Mouse (Mus musculus): Measurements from ENCODE around the gene Hpse2. TPM values are rescaled to one million over a fixed set of nuclear protein-coding genes. Genes with fewer than 3 reads are reported as not detected.
A peak's percentile ranks its signal among the peaks of the same experiment; 100 is the strongest.

Hpse2 gene
- polyA plus RNA-seq, 1 experiment from 2014 or later, result 2.0 TPM

DNA sequence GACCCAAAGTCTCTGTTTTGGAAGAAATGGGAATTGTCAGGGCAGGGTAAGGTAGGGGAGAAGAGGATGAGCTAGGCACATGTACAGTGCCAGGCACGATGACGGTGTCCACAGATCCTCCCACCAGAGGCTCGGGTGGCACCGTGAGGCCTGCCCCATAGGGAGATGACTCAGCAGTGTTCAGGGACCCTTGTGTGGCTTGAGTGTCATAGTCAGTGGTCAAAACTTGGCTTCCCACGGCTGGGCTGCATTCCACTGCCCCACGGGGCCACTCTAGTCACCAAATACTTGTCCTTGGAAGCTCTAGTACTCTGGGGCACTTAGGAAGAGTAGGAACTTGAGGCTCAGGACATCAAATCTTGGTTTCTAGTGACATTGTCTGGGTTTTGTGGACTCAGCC is 631.5 kb downstream of the Hpse2 start:
- DNase-seq (ENCODE audit: low spot score) (no peak), ATAC-seq (ENCODE audit: insufficient read depth, low FRiP score, low TSS enrichment) (no peak)
- Histone ChIP-seq H3K4me2 (ENCODE audit: low read depth) (no peak overlapping the region), H3K9me3 (ENCODE audit: control insufficient read depth, low read length) (no peaks in the 10 kb centered on the region), H3K36me3 (ENCODE audit: control insufficient read depth, insufficient read depth, low read length) (no peaks in the 10 kb centered on the region), H3K4me1 (ENCODE audit: control insufficient read depth, insufficient read depth, low read length) (peaks cover 13% of the 10 kb centered on the region), H3K27me3 (ENCODE audit: control insufficient read depth, insufficient read depth, low read length) (no peaks in the 10 kb centered on the region), H3K9ac (ENCODE audit: low read length) (no peak overlapping the region), H3K4me3 (ENCODE audit: low read depth, low read length) (no peak overlapping the region), H3K27ac (ENCODE audit: low read depth, low read length) (no peak overlapping the region)
- WGBS, result 91% methylated on average over 6 of the region's 6 CpGs

- Histone ChIP-seq H3K9me3 (ENCODE audit: control insufficient read depth, low read length) (no peaks in the 10 kb centered on the region), H3K4me2 (ENCODE audit: low read depth) (no peak overlapping the region), H3K9ac (ENCODE audit: low read length) (no peak overlapping the region), H3K36me3 (ENCODE audit: control insufficient read depth, insufficient read depth, low read length) (no peaks in the 10 kb centered on the region), H3K4me3 (ENCODE audit: low read depth, low read length) (no peak overlapping the region), H3K4me1 (ENCODE audit: control insufficient read depth, insufficient read depth, low read length) (peaks cover 13% of the 10 kb centered on the region), H3K27ac (ENCODE audit: low read depth, low read length) (no peak overlapping the region), H3K27me3 (ENCODE audit: control insufficient read depth, insufficient read depth, low read length) (no peaks in the 10 kb centered on the region)
- 78% methylated on average over 15 of the region's 15 CpGs for WGBS
- DNase-seq (ENCODE audit: low spot score), result no peak
- ATAC-seq (ENCODE audit: insufficient read depth, low FRiP score, low TSS enrichment), result no peak
Measured at GRCm38 (mm10) chr19:42755148-42755870, 632.8 kb downstream of the Hpse2 start.

- WGBS, result 43% methylated on average over 11 of the region's 11 CpGs
- peak; percentile 11; the same call in 1 of the 2 replicates for ATAC-seq (ENCODE audit: insufficient read depth, low FRiP score, low TSS enrichment)
- Histone ChIP-seq H3K4me3 (ENCODE audit: low read depth, low read length) (no peak overlapping the region), H3K9ac (ENCODE audit: low read length) (no peak overlapping the region), H3K27ac (ENCODE audit: low read depth, low read length) (no peak overlapping the region), H3K4me2 (ENCODE audit: low read depth) (peak overlapping the region; percentile 50), H3K9me3 (ENCODE audit: control insufficient read depth, low read length) (no peaks in the 10 kb centered on the region), H3K27me3 (ENCODE audit: control insufficient read depth, insufficient read depth, low read length) (no peaks in the 10 kb centered on the region), H3K36me3 (ENCODE audit: control insufficient read depth, insufficient read depth, low read length) (no peaks in the 10 kb centered on the region), H3K4me1 (ENCODE audit: control insufficient read depth, insufficient read depth, low read length) (peaks cover 13% of the 10 kb centered on the region)
- DNase-seq (ENCODE audit: low spot score), result peak; percentile 50
Measured at GRCm38 (mm10) chr19:42753141-42753917, 634.8 kb downstream of the Hpse2 start.

- Histone ChIP-seq H3K36me3 (ENCODE audit: control insufficient read depth, insufficient read depth, low read length) (no peaks in the 10 kb centered on the region), H3K4me1 (ENCODE audit: control insufficient read depth, insufficient read depth, low read length) (peaks cover 13% of the 10 kb centered on the region), H3K4me3 (ENCODE audit: low read depth, low read length) (peak within 1 kb of the TSS; percentile 26), H3K4me2 (ENCODE audit: low read depth) (peak within 1 kb of the TSS; percentile 50), H3K9ac (ENCODE audit: low read length) (peak within 1 kb of the TSS; percentile 60), H3K27me3 (ENCODE audit: control insufficient read depth, insufficient read depth, low read length) (no peaks in the 10 kb centered on the region), H3K27ac (ENCODE audit: low read depth, low read length) (0 out of 2 replicates have a peak within 1 kb of the TSS, but pooled peaks have one; percentile 14), H3K9me3 (ENCODE audit: control insufficient read depth, low read length) (no peaks in the 10 kb centered on the region)
- peak; percentile 82 for ATAC-seq (ENCODE audit: insufficient read depth, low FRiP score, low TSS enrichment)
- peak; percentile 80 for DNase-seq (ENCODE audit: low spot score)
- 7% methylated on average over 22 of the region's 22 CpGs for WGBS
Measured at GRCm38 (mm10) chr19:42752363-42752931, 635.7 kb downstream of the Hpse2 start, which contains the start of gene Pyroxd2. Pyroxd2 (minus strand) TSS chr19:42752775.

- ATAC-seq (ENCODE audit: insufficient read depth, low FRiP score, low TSS enrichment) (no peak), DNase-seq (ENCODE audit: low spot score) (no peak)
- H3K9me3 ChIP-seq (ENCODE audit: control insufficient read depth, low read length), result no peaks in the 10 kb centered on the region
- H3K27ac ChIP-seq (ENCODE audit: low read depth, low read length), result no peak overlapping the region
- no peak overlapping the region for H3K4me3 ChIP-seq (ENCODE audit: low read depth, low read length)
- H3K27me3 ChIP-seq (ENCODE audit: control insufficient read depth, insufficient read depth, low read length), result no peaks in the 10 kb centered on the region
- H3K9ac ChIP-seq (ENCODE audit: low read length), result no peak overlapping the region
- H3K4me2 ChIP-seq (ENCODE audit: low read depth), result no peak overlapping the region
- peaks cover 13% of the 10 kb centered on the region for H3K4me1 ChIP-seq (ENCODE audit: control insufficient read depth, insufficient read depth, low read length)
- 81% methylated on average over 11 of the region's 11 CpGs for WGBS
- no peaks in the 10 kb centered on the region for H3K36me3 ChIP-seq (ENCODE audit: control insufficient read depth, insufficient read depth, low read length)
Measured at GRCm38 (mm10) chr19:42750196-42750595, 638.0 kb downstream of the Hpse2 start.

DNA sequence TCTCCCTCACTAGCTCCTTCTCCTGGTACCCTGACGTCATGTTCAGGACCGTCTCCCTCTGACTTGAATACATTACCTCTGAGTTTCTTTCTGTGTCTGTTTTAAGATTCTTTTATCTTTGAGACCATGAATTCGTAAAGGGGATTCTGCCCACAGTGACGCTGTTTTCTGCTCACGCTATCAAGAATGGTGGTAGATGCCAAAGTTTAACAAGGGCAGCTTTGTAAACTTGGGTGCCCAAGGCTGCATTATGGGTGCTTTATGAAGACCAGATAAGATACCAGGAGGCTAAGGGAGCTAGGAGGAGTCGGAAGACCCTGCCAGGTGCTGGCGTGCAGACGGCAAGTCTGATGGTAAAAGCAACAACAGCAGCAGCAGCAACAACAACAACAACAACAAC is 641.5 kb downstream of the Hpse2 start:
- ATAC-seq (ENCODE audit: insufficient read depth, low FRiP score, low TSS enrichment), result no peak

DNA sequence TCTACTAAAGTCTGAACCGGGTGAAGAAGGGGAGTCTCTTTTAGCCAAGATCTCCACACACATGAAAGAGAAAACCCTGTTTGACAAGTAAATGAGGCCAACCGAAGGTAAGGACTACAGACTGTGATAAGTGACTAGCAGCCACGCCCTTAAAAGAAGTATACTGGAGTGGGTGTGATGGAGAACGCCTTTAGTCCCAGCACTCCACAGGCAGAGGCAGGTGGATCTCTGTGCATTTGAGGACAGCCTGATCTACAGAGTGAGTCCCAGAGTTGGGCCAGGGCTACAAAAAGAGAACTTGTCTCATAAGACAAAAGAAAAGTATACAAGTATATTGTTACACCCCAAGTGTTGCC is 642.3 kb downstream of the Hpse2 start:
- H3K4me1 ChIP-seq (ENCODE audit: control insufficient read depth, insufficient read depth, low read length), result no peaks in the 10 kb centered on the region
- H3K9me3 ChIP-seq (ENCODE audit: control insufficient read depth, low read length), result no peaks in the 10 kb centered on the region
- no peak overlapping the region for H3K4me2 ChIP-seq (ENCODE audit: low read depth)
- WGBS, result 86% methylated on average over 4 of the region's 4 CpGs
- no peaks in the 10 kb centered on the region for H3K36me3 ChIP-seq (ENCODE audit: control insufficient read depth, insufficient read depth, low read length)
- no peak for DNase-seq (ENCODE audit: low spot score)
- H3K4me3 ChIP-seq (ENCODE audit: low read depth, low read length), result no peak overlapping the region
- H3K27ac ChIP-seq (ENCODE audit: low read depth, low read length), result no peak overlapping the region
- H3K27me3 ChIP-seq (ENCODE audit: control insufficient read depth, insufficient read depth, low read length), result no peaks in the 10 kb centered on the region
- H3K9ac ChIP-seq (ENCODE audit: low read length), result no peak overlapping the region
- ATAC-seq (ENCODE audit: insufficient read depth, low FRiP score, low TSS enrichment), result no peak

More for the DNA sequence above, 641.5 kb downstream of the Hpse2 start:
- no peak for DNase-seq (ENCODE audit: low spot score)
- Histone ChIP-seq H3K27ac (ENCODE audit: low read depth, low read length) (no peak overlapping the region), H3K27me3 (ENCODE audit: control insufficient read depth, insufficient read depth, low read length) (no peaks in the 10 kb centered on the region), H3K4me2 (ENCODE audit: low read depth) (no peak overlapping the region), H3K36me3 (ENCODE audit: control insufficient read depth, insufficient read depth, low read length) (no peaks in the 10 kb centered on the region), H3K4me3 (ENCODE audit: low read depth, low read length) (no peak overlapping the region), H3K9ac (ENCODE audit: low read length) (no peak overlapping the region), H3K4me1 (ENCODE audit: control insufficient read depth, insufficient read depth, low read length) (no peaks in the 10 kb centered on the region), H3K9me3 (ENCODE audit: control insufficient read depth, low read length) (no peaks in the 10 kb centered on the region)
- WGBS, result 94% methylated on average over 8 of the region's 8 CpGs

- no peak overlapping the region for H3K9ac ChIP-seq (ENCODE audit: low read length)
- H3K4me3 ChIP-seq (ENCODE audit: low read depth, low read length), result no peak overlapping the region
- 70% methylated on average over 9 of the region's 9 CpGs for WGBS
- DNase-seq (ENCODE audit: low spot score), result no peak
- H3K36me3 ChIP-seq (ENCODE audit: control insufficient read depth, insufficient read depth, low read length), result no peaks in the 10 kb centered on the region
- no peaks in the 10 kb centered on the region for H3K27me3 ChIP-seq (ENCODE audit: control insufficient read depth, insufficient read depth, low read length)
- no peaks in the 10 kb centered on the region for H3K9me3 ChIP-seq (ENCODE audit: control insufficient read depth, low read length)
- H3K4me1 ChIP-seq (ENCODE audit: control insufficient read depth, insufficient read depth, low read length), result no peaks in the 10 kb centered on the region
- H3K4me2 ChIP-seq (ENCODE audit: low read depth), result no peak overlapping the region
- ATAC-seq (ENCODE audit: insufficient read depth, low FRiP score, low TSS enrichment), result no peak
- no peak overlapping the region for H3K27ac ChIP-seq (ENCODE audit: low read depth, low read length)
Measured at GRCm38 (mm10) chr19:42745084-42745868, 642.9 kb downstream of the Hpse2 start.

Measured in neural tube, embryonic 11.5 days (tissue).